Mouse (Mus musculus) limb, embryonic 14.5 days (tissue): Measurements from ENCODE around the gene Casp6. TPM values are rescaled to one million over a fixed set of nuclear protein-coding genes. Genes with fewer than 3 reads are reported as not detected.

Experiments
- ATAC-seq: fragments of 200-750 bp; cut with Nextera tagmentation; 2 replicates; pipeline ENCODE4 v1.8.0; 2017; ENCODE audit warnings: low read depth, moderate number of reproducible peaks, moderate TSS enrichment; ENCODE audit not compliant: low FRiP score
- DNase-seq: peaks from one replicate; pipeline ENCODE4 v3.0.0-alpha.2; 2015; ENCODE audit warnings: low spot score
- H3K27ac ChIP-seq: fragments of 300-500 bp; sonication (generic); replicated peaks from 2 replicates; pipeline ENCODE4 v1.5.1; 2014; ENCODE audit warnings: low read depth, mild to moderate bottlenecking, low read length, moderate library complexity, mixed read lengths
- H3K27me3 ChIP-seq: fragments of 300-500 bp; sonication (generic); 2 replicates; pipeline ENCODE4 v1.6.1; 2014; ENCODE audit warnings: low read length, mixed read lengths; ENCODE audit not compliant: control insufficient read depth, insufficient read depth
- H3K36me3 ChIP-seq: fragments of 300-500 bp; sonication (generic); 2 replicates; pipeline ENCODE4 v1.6.1; 2014; ENCODE audit warnings: mild to moderate bottlenecking, low read length, moderate library complexity, mixed read lengths; ENCODE audit not compliant: control insufficient read depth, insufficient read depth
- H3K4me1 ChIP-seq: fragments of 300-500 bp; sonication (generic); 2 replicates; pipeline ENCODE4 v1.6.1; 2014; ENCODE audit warnings: antibody characterized with exemption, low read length, mixed read lengths; ENCODE audit not compliant: control insufficient read depth, insufficient read depth
- H3K4me2 ChIP-seq: fragments of 300-500 bp; sonication (generic); replicated peaks from 2 replicates; pipeline ENCODE4 v1.6.1; 2014; ENCODE audit warnings: low read depth, mild to moderate bottlenecking, low read length, moderate library complexity; ENCODE audit not compliant: severe bottlenecking
- H3K4me3 ChIP-seq: fragments of 300-500 bp; sonication (generic); replicated peaks from 2 replicates; pipeline ENCODE4 v1.5.1; 2014; ENCODE audit warnings: low read length
- H3K9ac ChIP-seq: fragments of 300-500 bp; sonication (generic); 2 replicates; pipeline ENCODE4 v1.6.1; 2014; ENCODE audit warnings: mild to moderate bottlenecking, low read depth, low read length, moderate library complexity; ENCODE audit not compliant: severe bottlenecking
- H3K9me3 ChIP-seq: fragments of 300-500 bp; sonication (generic); 2 replicates; pipeline ENCODE4 v1.6.1; 2016; ENCODE audit warnings: low read length; ENCODE audit not compliant: control insufficient read depth
- POLR2A ChIP-seq: fragments of 200-500 bp; IDR thresholded peaks from 2 replicates; pipeline ENCODE4 v1.8.0; 2012; ENCODE audit warnings: inconsistent platforms, mild to moderate bottlenecking, moderate library complexity, borderline replicate concordance; ENCODE audit not compliant: insufficient read depth, insufficient read length; ENCODE audit errors: extremely low read depth
- WGBS: fragments of 180-500 bp; shearing (Covaris S2); extraction: QIAGEN DNeasy Blood & Tissue Kit; methylation state at CpG from one replicate; pipeline ENCODE4 v1.1.7; 2014; 5-methylcytosine and 5-hydroxymethylcytosine counted together
- polyA plus RNA-seq, 2 experiments: library from polyadenylated mRNA; depleted of rRNA in 1 of 2; stranded (reverse) in 1 of 2; unstranded in 1 of 2; fragments of >200 nt; fragmentation: Nextera tagmentation in 1 of 2; extraction: Ambion mirVana in 1 of 2; gene quantifications; 2 replicates each; pipeline versions ENCODE4 v1.2.1 to v1.2.3; 2012 to 2014

The Casp6 gene
- polyA plus RNA-seq, 2 experiments = 54.9 to 61.4 TPM

DNA sequence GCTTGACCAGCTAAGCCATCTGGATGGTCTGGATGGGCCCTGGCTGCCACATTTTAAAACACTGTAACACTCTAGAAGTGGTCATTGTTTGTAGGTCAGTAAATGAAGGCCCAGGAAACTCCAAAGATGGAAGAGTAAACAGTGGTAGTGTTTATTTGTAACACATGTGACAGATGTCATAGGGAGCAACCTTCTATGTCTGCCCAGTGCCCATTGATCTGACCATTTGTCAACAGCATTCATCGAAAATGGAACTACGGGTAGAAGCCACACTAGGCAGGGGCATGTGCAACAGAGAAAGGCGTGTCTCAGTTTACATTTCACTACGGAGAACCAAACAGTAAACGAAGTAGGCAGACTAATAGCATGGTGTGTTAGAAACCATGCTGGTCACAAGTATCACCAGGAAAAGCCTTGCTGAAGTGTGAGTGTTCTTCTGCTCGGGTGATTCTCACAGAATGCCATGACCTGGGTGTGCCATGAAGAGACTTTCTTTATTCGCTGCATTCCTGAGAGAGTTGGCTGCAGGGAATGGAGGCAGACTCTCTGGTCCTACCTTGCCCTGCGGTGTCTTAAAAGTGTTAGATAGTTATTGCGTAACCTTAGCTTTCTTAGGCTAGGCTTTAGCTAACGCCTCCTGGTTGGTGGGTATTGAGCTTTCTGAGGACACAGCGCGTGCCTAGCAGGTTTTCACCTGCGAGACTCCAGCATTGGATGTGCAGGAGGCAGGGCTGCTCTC is 13.3 kb upstream of the Casp6 start:
- Histone ChIP-seq H3K9me3 (no peaks in the 10 kb centered on the region), H3K4me1 (no peaks in the 10 kb centered on the region), H3K4me2 (no peak overlapping the region), H3K36me3 (peaks cover 4% of the 10 kb centered on the region), H3K27me3 (no peaks in the 10 kb centered on the region), H3K9ac (no peak overlapping the region), H3K4me3 (no peak overlapping the region), H3K27ac (no peak overlapping the region)
- DNase-seq = no peak
- no peak for TF ChIP-seq POLR2A
- no peak for ATAC-seq
- WGBS = 78% methylated on average over 13 of the region's 13 CpGs

GRCm38 (mm10) chr3:129892003-129892402 is 9.2 kb upstream of the Casp6 start:
- DNase-seq (no peak), ATAC-seq (no peak)
- no peak for TF ChIP-seq POLR2A
- Histone ChIP-seq H3K9me3 (no peaks in the 10 kb centered on the region), H3K36me3 (peaks cover 4% of the 10 kb centered on the region), H3K9ac (no peak overlapping the region), H3K4me3 (no peak overlapping the region), H3K27ac (no peak overlapping the region), H3K27me3 (no peaks in the 10 kb centered on the region), H3K4me1 (no peaks in the 10 kb centered on the region), H3K4me2 (no peak overlapping the region)
- WGBS = 91% methylated on average over 5 of the region's 5 CpGs

GRCm38 (mm10) chr3:129893143-129893542 is 8.1 kb upstream of the Casp6 start:
- ATAC-seq (no peak), DNase-seq (no peak)
- H3K9me3 ChIP-seq = no peaks in the 10 kb centered on the region
- H3K27ac ChIP-seq = no peak overlapping the region
- 92% methylated on average over 3 of the region's 3 CpGs for WGBS
- H3K9ac ChIP-seq = no peak overlapping the region
- no peaks in the 10 kb centered on the region for H3K27me3 ChIP-seq
- no peaks in the 10 kb centered on the region for H3K4me1 ChIP-seq
- H3K36me3 ChIP-seq = peaks cover 4% of the 10 kb centered on the region
- TF ChIP-seq POLR2A = no peak
- H3K4me2 ChIP-seq = no peak overlapping the region
- no peak overlapping the region for H3K4me3 ChIP-seq

DNA sequence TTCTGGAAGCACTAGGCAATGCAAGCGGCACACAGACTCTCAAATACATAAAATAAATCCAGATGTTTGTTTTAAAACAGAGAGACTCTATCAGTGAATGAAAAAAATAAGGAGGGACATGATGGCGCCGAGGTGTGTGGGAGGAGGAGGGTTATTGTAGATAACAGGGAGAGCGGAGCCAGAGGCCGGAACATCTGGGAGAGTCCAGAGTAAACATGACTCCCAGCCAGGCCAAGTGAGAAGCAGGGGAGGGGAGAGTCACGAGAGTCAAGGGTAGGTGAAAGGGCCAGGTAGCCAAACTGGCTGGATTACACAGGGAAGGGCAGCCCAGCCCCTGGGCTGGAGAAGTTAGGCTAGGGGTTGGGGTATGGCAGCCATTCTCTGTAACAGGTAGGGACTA is 4.6 kb upstream of the Casp6 start:
- H3K27ac ChIP-seq = no peak overlapping the region
- no peak overlapping the region for H3K9ac ChIP-seq
- H3K4me3 ChIP-seq = no peak overlapping the region
- H3K27me3 ChIP-seq = no peaks in the 10 kb centered on the region
- TF ChIP-seq POLR2A = no peak
- ATAC-seq (no peak), DNase-seq (no peak)
- H3K9me3 ChIP-seq = no peaks in the 10 kb centered on the region
- no peaks in the 10 kb centered on the region for H3K4me1 ChIP-seq
- WGBS = 47% methylated on average over 6 of the region's 6 CpGs
- no peak overlapping the region for H3K4me2 ChIP-seq
- H3K36me3 ChIP-seq = no peaks in the 10 kb centered on the region

DNA sequence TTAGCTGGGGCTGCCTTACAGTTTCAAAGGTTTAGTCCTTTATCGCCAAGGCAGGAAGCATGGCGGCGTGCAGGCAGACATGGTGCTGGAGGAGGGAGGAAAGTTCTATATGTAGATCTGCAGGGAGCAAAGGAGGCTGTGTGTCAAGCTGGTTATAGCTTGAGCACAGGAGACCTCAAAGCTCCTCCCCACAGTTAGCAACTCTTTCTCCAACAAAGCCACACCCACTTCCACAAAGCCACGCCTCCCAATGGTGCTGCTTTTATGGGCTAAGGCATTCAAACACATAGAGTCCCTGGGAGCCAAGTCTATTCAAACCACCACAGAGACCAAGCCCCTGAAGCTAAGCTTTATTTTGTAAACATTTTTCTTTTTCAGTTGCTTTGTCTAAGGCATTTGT is 2.3 kb upstream of the Casp6 start:
- no peak for TF ChIP-seq POLR2A
- WGBS = 65% methylated on average over 4 of the region's 4 CpGs
- DNase-seq = no peak

More for the DNA sequence above, 2.3 kb upstream of the Casp6 start:
- no peaks in the 10 kb centered on the region for H3K27me3 ChIP-seq
- no peaks in the 10 kb centered on the region for H3K36me3 ChIP-seq
- H3K4me1 ChIP-seq = peaks cover 7% of the 10 kb centered on the region
- no peak overlapping the region for H3K27ac ChIP-seq
- ATAC-seq = no peak
- H3K4me2 ChIP-seq = no peak overlapping the region
- no peaks in the 10 kb centered on the region for H3K9me3 ChIP-seq
- no peak overlapping the region for H3K4me3 ChIP-seq
- no peak overlapping the region for H3K9ac ChIP-seq
